Mouse (Mus musculus): ENCODE measurements around the gene 1700029P11Rik.

GRCm38 (mm10) chr15:82019288-82019687 is 38.9 kb downstream of the 1700029P11Rik start:
- TF ChIP-seq CTCF (IDR thresholded peaks at IDR 0.05; ENCODE audit: low read depth) (no peak), EP300 (optimal IDR thresholded peaks at IDR 0.05) (no peak)

Measured in stomach, postnatal 0 days (tissue).